Mouse (Mus musculus): ENCODE measurements around the gene Gm26661.

- TF ChIP-seq EP300 (optimal IDR thresholded peaks at IDR 0.05) (no peak), CTCF (IDR thresholded peaks at IDR 0.05; ENCODE audit: low read depth) (no peak)
Observed at GRCm38 (mm10) chr14:7826151-7826937, 35.0 kb downstream of the Gm26661 start.

Measured in stomach, postnatal 0 days (tissue).